Mouse (Mus musculus) layer of hippocampus, postnatal 10 days (tissue): ENCODE results near the gene Slc1a1. TPM values are rescaled to one million over a fixed set of nuclear protein-coding genes. Genes with fewer than 3 reads are reported as not detected.

Experiments used
- DNase-seq, 2 experiments: peaks; one replicate each; pipeline ENCODE4 v3.0.0; 2021; ENCODE audit warnings: low spot score in 2 of 2
- total RNA-seq, 2 experiments: library from RNA; stranded (reverse); gene quantifications; 2 replicates each; pipeline ENCODE4 v1.2.3; 2021

The Slc1a1 gene
- total RNA-seq, 2 experiments from 2014 or later = 103 to 104 TPM

GRCm38 (mm10) chr19:28914598-28914997 is 79.7 kb downstream of the Slc1a1 start:
- DNase-seq = no peak

- DNase-seq = no peak
Measured at GRCm38 (mm10) chr19:28915602-28916250, 80.9 kb downstream of the Slc1a1 start.

- no peak for DNase-seq
Measured at GRCm38 (mm10) chr19:28916492-28916891, 81.6 kb downstream of the Slc1a1 start.

- DNase-seq = no peak
Measured at GRCm38 (mm10) chr19:28917839-28918238, 83.0 kb downstream of the Slc1a1 start.

GRCm38 (mm10) chr19:28926366-28926765 is 91.5 kb downstream of the Slc1a1 start:
- no peak for DNase-seq

GRCm38 (mm10) chr19:28927396-28927795 is 92.5 kb downstream of the Slc1a1 start:
- DNase-seq = no peak

- DNase-seq = no peak
Measured at GRCm38 (mm10) chr19:28929034-28929433, 94.2 kb downstream of the Slc1a1 start.

GRCm38 (mm10) chr19:28934897-28935296 is 100.0 kb downstream of the Slc1a1 start:
- DNase-seq = no peak

- no peak for DNase-seq
Measured at GRCm38 (mm10) chr19:28940135-28940874, 105.5 kb downstream of the Slc1a1 start.

- DNase-seq = no peak
Measured at GRCm38 (mm10) chr19:28941271-28941670, 106.4 kb downstream of the Slc1a1 start.

GRCm38 (mm10) chr19:28946782-28947181 is 111.9 kb downstream of the Slc1a1 start:
- DNase-seq = no peak

- DNase-seq = no peak
Measured at GRCm38 (mm10) chr19:28947311-28947710, 112.5 kb downstream of the Slc1a1 start.

GRCm38 (mm10) chr19:28951251-28951650 is 116.4 kb downstream of the Slc1a1 start:
- no peak for DNase-seq

- no peak for DNase-seq
Measured at GRCm38 (mm10) chr19:28963113-28963512, 128.3 kb downstream of the Slc1a1 start.

GRCm38 (mm10) chr19:28963513-28963841 is 128.6 kb downstream of the Slc1a1 start:
- no peak for DNase-seq

Other genes with a start within 250 kb of the Slc1a1 start
- 1 to 10 TPM; 5.9 to 6.4 TPM for gene Glis3, start 155.0 kb upstream of the Slc1a1 start, total RNA-seq
- 10 to 100 TPM; 31.0 to 36.5 TPM for gene Plpp6, start 128.9 kb downstream of the Slc1a1 start, total RNA-seq
- gene 4430402I18Rik, start 132.8 kb downstream of the Slc1a1 start, total RNA-seq = 1 to 10 TPM; 4.2 to 9.8 TPM
- gene Cdc37l1, start 155.3 kb downstream of the Slc1a1 start, total RNA-seq = 10 to 100 TPM; 75.1 to 84.3 TPM
- 10 to 100 TPM; 40.4 to 46.4 TPM for gene Ak3, start 212.9 kb downstream of the Slc1a1 start, total RNA-seq